Mouse (Mus musculus) stomach, postnatal 0 days (tissue): Measurements from ENCODE around the gene Lcn10.

Source experiments
- CTCF ChIP-seq: IDR thresholded peaks from 2 replicates; pipeline ENCODE4 v1.5.1; 2016; ENCODE audit warnings: antibody characterized with exemption, low read depth, mild to moderate bottlenecking, moderate library complexity
- EP300 ChIP-seq: optimal IDR thresholded peaks from 2 replicates; pipeline ENCODE3; 2016; ENCODE audit warnings: antibody characterized with exemption

DNA sequence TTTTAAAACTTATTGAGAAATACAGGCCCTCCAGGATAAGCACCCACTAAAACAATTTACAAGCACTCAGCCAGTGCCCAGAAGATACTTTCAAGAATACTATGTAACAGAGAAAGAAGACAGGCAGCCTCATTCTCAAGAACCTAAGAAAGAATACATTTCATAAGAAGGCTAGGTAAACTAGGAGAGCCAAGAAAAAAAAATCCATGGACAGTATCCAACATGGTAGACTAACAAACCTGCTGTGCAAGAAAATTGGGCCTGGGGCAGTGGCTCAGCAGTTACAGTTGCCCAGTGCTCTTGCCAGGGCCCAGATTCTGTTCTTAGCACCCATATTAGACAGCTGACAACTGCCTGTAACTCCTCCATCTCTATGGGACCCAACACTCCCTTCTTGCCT, 34.7 kb downstream of the Lcn10 start:
- TF ChIP-seq CTCF: no peak
- no peak for TF ChIP-seq EP300
